Mouse (Mus musculus) hindbrain, embryonic 15.5 days (tissue): ENCODE results near the gene Tbl1xr1. TPM values are rescaled to one million over a fixed set of nuclear protein-coding genes. Genes with fewer than 3 reads are reported as not detected.
A peak's percentile ranks its signal among the peaks of the same experiment; 100 is the strongest.

Experiments
- ATAC-seq: fragments of 200-750 bp; cut with Nextera tagmentation; 2 replicates; pipeline ENCODE4 v1.8.0; 2017; ENCODE audit warnings: low read depth, moderate number of reproducible peaks, moderate TSS enrichment; ENCODE audit not compliant: low FRiP score
- H3K27ac ChIP-seq: fragments of 300-500 bp; sonication (generic); replicated peaks from 2 replicates; pipeline ENCODE4 v1.5.1; 2015; ENCODE audit warnings: mild to moderate bottlenecking, inconsistent platforms
- H3K27me3 ChIP-seq: fragments of 300-500 bp; sonication (generic); 2 replicates; pipeline ENCODE4 v1.6.1; 2015; ENCODE audit warnings: control low read depth, inconsistent platforms
- H3K36me3 ChIP-seq: fragments of 300-500 bp; sonication (generic); 2 replicates; pipeline ENCODE4 v1.6.1; 2015; ENCODE audit warnings: control low read depth, inconsistent platforms
- H3K4me1 ChIP-seq: fragments of 300-500 bp; sonication (generic); replicated peaks from 2 replicates; pipeline ENCODE4 v1.6.1; 2015; ENCODE audit warnings: control low read depth, inconsistent platforms
- H3K4me2 ChIP-seq: fragments of 300-500 bp; sonication (generic); 2 replicates; pipeline ENCODE4 v1.6.1; 2015; ENCODE audit warnings: moderate library complexity, mild to moderate bottlenecking, inconsistent platforms
- H3K4me3 ChIP-seq: fragments of 300-500 bp; sonication (generic); 2 replicates; pipeline ENCODE4 v1.5.1; 2015; ENCODE audit warnings: mild to moderate bottlenecking, inconsistent platforms
- H3K9ac ChIP-seq: fragments of 300-500 bp; sonication (generic); 2 replicates; pipeline ENCODE4 v1.6.1; 2015; ENCODE audit warnings: inconsistent platforms
- H3K9me3 ChIP-seq: fragments of 300-500 bp; sonication (generic); 2 replicates; pipeline ENCODE4 v1.6.1; 2016; ENCODE audit warnings: control low read depth, inconsistent platforms
- WGBS: fragments of 180-500 bp; shearing (Covaris S2); methylation state at CpG from one replicate; pipeline ENCODE4 v1.1.7; 2015; 5-methylcytosine and 5-hydroxymethylcytosine counted together
- polyA plus RNA-seq: library from polyadenylated mRNA; unstranded; fragments of >200 nt; fragmentation: Nextera tagmentation; extraction: Ambion mirVana; gene quantifications from 2 replicates; pipeline ENCODE4 v1.2.1, GENCODE M21; 2015

Tbl1xr1 gene
- polyA plus RNA-seq, 1 experiment from 2014 or later = 15.7 TPM

- WGBS = 94% methylated on average over 3 of the region's 3 CpGs
- no peaks in the 10 kb centered on the region for H3K4me1 ChIP-seq
- H3K27me3 ChIP-seq = no peaks in the 10 kb centered on the region
- no peak for ATAC-seq
- H3K27ac ChIP-seq = no peak overlapping the region
- no peaks in the 10 kb centered on the region for H3K9me3 ChIP-seq
- no peak overlapping the region for H3K4me3 ChIP-seq
- H3K9ac ChIP-seq = no peak overlapping the region
- no peak overlapping the region for H3K4me2 ChIP-seq
- no peaks in the 10 kb centered on the region for H3K36me3 ChIP-seq
Observed at GRCm38 (mm10) chr3:22154522-22154921, 78.1 kb downstream of the Tbl1xr1 start.

GRCm38 (mm10) chr3:22156397-22156796, 79.9 kb downstream of the Tbl1xr1 start:
- Histone ChIP-seq H3K4me2 (no peak overlapping the region), H3K9me3 (no peaks in the 10 kb centered on the region)
- no peak for ATAC-seq

GRCm38 (mm10) chr3:22162948-22163347, 86.5 kb downstream of the Tbl1xr1 start:
- Histone ChIP-seq H3K9ac (no peak overlapping the region), H3K27me3 (no peaks in the 10 kb centered on the region), H3K4me2 (no peak overlapping the region), H3K27ac (no peak overlapping the region), H3K4me1 (no peaks in the 10 kb centered on the region), H3K36me3 (no peaks in the 10 kb centered on the region), H3K9me3 (no peaks in the 10 kb centered on the region), H3K4me3 (no peak overlapping the region)
- 99% methylated on average over 3 of the region's 3 CpGs for WGBS
- no peak for ATAC-seq

More at GRCm38 (mm10) chr3:22156397-22156796, 79.9 kb downstream of the Tbl1xr1 start:
- WGBS = 71% methylated on average over 2 of the region's 2 CpGs
- Histone ChIP-seq H3K9ac (no peak overlapping the region), H3K4me3 (no peak overlapping the region), H3K4me1 (no peaks in the 10 kb centered on the region), H3K27me3 (no peaks in the 10 kb centered on the region), H3K27ac (no peak overlapping the region), H3K36me3 (no peaks in the 10 kb centered on the region)

- H3K27me3 ChIP-seq = no peaks in the 10 kb centered on the region
- ATAC-seq = no peak
- no peak overlapping the region for H3K27ac ChIP-seq
- H3K4me2 ChIP-seq = no peak overlapping the region
- no peaks in the 10 kb centered on the region for H3K4me1 ChIP-seq
- H3K4me3 ChIP-seq = no peak overlapping the region
- H3K9me3 ChIP-seq = no peaks in the 10 kb centered on the region
- H3K9ac ChIP-seq = no peak overlapping the region
- no peaks in the 10 kb centered on the region for H3K36me3 ChIP-seq
- WGBS = 94% methylated on average over 2 of the region's 2 CpGs
Observed at GRCm38 (mm10) chr3:22167856-22168255, 91.4 kb downstream of the Tbl1xr1 start.

- Histone ChIP-seq H3K27me3 (no peaks in the 10 kb centered on the region), H3K9ac (no peak overlapping the region), H3K27ac (no peak overlapping the region), H3K4me3 (no peak overlapping the region), H3K9me3 (no peaks in the 10 kb centered on the region), H3K4me2 (no peak overlapping the region), H3K4me1 (no peaks in the 10 kb centered on the region), H3K36me3 (no peaks in the 10 kb centered on the region)
- ATAC-seq = no peak
- WGBS = 90% methylated on average over 4 of the region's 4 CpGs
Observed at GRCm38 (mm10) chr3:22168432-22168831, 92.0 kb downstream of the Tbl1xr1 start.

- H3K9me3 ChIP-seq = no peaks in the 10 kb centered on the region
- no peak for ATAC-seq
- H3K4me3 ChIP-seq = no peak overlapping the region
- no peak overlapping the region for H3K4me2 ChIP-seq
- WGBS = 90% methylated on average over 8 of the region's 8 CpGs
- no peaks in the 10 kb centered on the region for H3K4me1 ChIP-seq
- no peaks in the 10 kb centered on the region for H3K27me3 ChIP-seq
- no peak overlapping the region for H3K27ac ChIP-seq
- H3K36me3 ChIP-seq = no peaks in the 10 kb centered on the region
- H3K9ac ChIP-seq = no peak overlapping the region
Observed at GRCm38 (mm10) chr3:22171526-22171925, 95.1 kb downstream of the Tbl1xr1 start.

GRCm38 (mm10) chr3:22172410-22172809, 96.0 kb downstream of the Tbl1xr1 start:
- no peaks in the 10 kb centered on the region for H3K27me3 ChIP-seq
- no peak for ATAC-seq
- H3K9ac ChIP-seq = no peak overlapping the region
- no peaks in the 10 kb centered on the region for H3K9me3 ChIP-seq
- no peaks in the 10 kb centered on the region for H3K36me3 ChIP-seq
- no peak overlapping the region for H3K4me2 ChIP-seq
- no peaks in the 10 kb centered on the region for H3K4me1 ChIP-seq
- no peak overlapping the region for H3K4me3 ChIP-seq
- WGBS = 71% methylated on average over 2 of the region's 2 CpGs
- H3K27ac ChIP-seq = no peak overlapping the region

GRCm38 (mm10) chr3:22173171-22173570, 96.7 kb downstream of the Tbl1xr1 start:
- Histone ChIP-seq H3K4me1 (no peaks in the 10 kb centered on the region), H3K27ac (no peak overlapping the region), H3K4me2 (no peak overlapping the region), H3K9me3 (no peaks in the 10 kb centered on the region), H3K4me3 (no peak overlapping the region), H3K9ac (no peak overlapping the region), H3K36me3 (no peaks in the 10 kb centered on the region), H3K27me3 (no peaks in the 10 kb centered on the region)
- WGBS = 88% methylated on average over 5 of the region's 5 CpGs
- no peak for ATAC-seq

GRCm38 (mm10) chr3:22174232-22174631, 97.8 kb downstream of the Tbl1xr1 start:
- 85% methylated on average over 4 of the region's 4 CpGs for WGBS
- Histone ChIP-seq H3K9ac (no peak overlapping the region), H3K27ac (no peak overlapping the region), H3K36me3 (no peaks in the 10 kb centered on the region), H3K4me1 (no peaks in the 10 kb centered on the region), H3K4me2 (no peak overlapping the region), H3K9me3 (no peaks in the 10 kb centered on the region), H3K27me3 (no peaks in the 10 kb centered on the region), H3K4me3 (no peak overlapping the region)
- no peak for ATAC-seq

- 85% methylated on average over 3 of the region's 4 CpGs for WGBS
- no peak overlapping the region for H3K4me3 ChIP-seq
- no peak overlapping the region for H3K9ac ChIP-seq
- no peak for ATAC-seq
- no peaks in the 10 kb centered on the region for H3K27me3 ChIP-seq
- no peaks in the 10 kb centered on the region for H3K4me1 ChIP-seq
- H3K9me3 ChIP-seq = no peaks in the 10 kb centered on the region
- no peak overlapping the region for H3K27ac ChIP-seq
- H3K36me3 ChIP-seq = no peaks in the 10 kb centered on the region
- no peak overlapping the region for H3K4me2 ChIP-seq
Observed at GRCm38 (mm10) chr3:22180076-22180475, 103.6 kb downstream of the Tbl1xr1 start.

GRCm38 (mm10) chr3:22181026-22181425, 104.6 kb downstream of the Tbl1xr1 start:
- no peak for ATAC-seq
- H3K27ac ChIP-seq = no peak overlapping the region
- H3K4me3 ChIP-seq = no peak overlapping the region
- no peak overlapping the region for H3K4me2 ChIP-seq
- WGBS = 100% methylated on average over 2 of the region's 2 CpGs
- H3K9ac ChIP-seq = no peak overlapping the region
- H3K9me3 ChIP-seq = no peaks in the 10 kb centered on the region
- H3K27me3 ChIP-seq = no peaks in the 10 kb centered on the region
- no peaks in the 10 kb centered on the region for H3K4me1 ChIP-seq
- H3K36me3 ChIP-seq = no peaks in the 10 kb centered on the region

GRCm38 (mm10) chr3:22185265-22185664, 108.8 kb downstream of the Tbl1xr1 start:
- no peak overlapping the region for H3K9ac ChIP-seq
- H3K4me3 ChIP-seq = no peak overlapping the region
- 88% methylated on average over 4 of the region's 4 CpGs for WGBS
- H3K27me3 ChIP-seq = no peaks in the 10 kb centered on the region
- H3K27ac ChIP-seq = no peak overlapping the region
- no peaks in the 10 kb centered on the region for H3K9me3 ChIP-seq
- H3K4me1 ChIP-seq = no peaks in the 10 kb centered on the region
- no peak for ATAC-seq
- H3K4me2 ChIP-seq = no peak overlapping the region
- H3K36me3 ChIP-seq = 0 out of 2 replicates have a peak, but pooled peaks cover 3% of the 10 kb centered on the region

GRCm38 (mm10) chr3:22190498-22190897, 114.0 kb downstream of the Tbl1xr1 start:
- H3K36me3 ChIP-seq = peaks cover 26% of the 10 kb centered on the region; the same call in 1 of the 2 replicates
- H3K9me3 ChIP-seq = no peaks in the 10 kb centered on the region
- H3K4me2 ChIP-seq = no peak overlapping the region
- no peaks in the 10 kb centered on the region for H3K4me1 ChIP-seq
- H3K27me3 ChIP-seq = no peaks in the 10 kb centered on the region
- H3K27ac ChIP-seq = no peak overlapping the region
- no peak overlapping the region for H3K9ac ChIP-seq
- H3K4me3 ChIP-seq = no peak overlapping the region
- ATAC-seq = 0 out of 2 replicates have a peak, but pooled peaks have one; percentile 59
